Mouse (Mus musculus): ENCODE data around the gene Insig2. TPM values are rescaled to one million over a fixed set of nuclear protein-coding genes. Genes with fewer than 3 reads are reported as not detected.

Gene Insig2
- total and polyA plus RNA-seq, 3 experiments = 42.5 to 69.5 (median 55.0) TPM

GRCm38 (mm10) chr1:121326591-121327343 is 5.6 kb downstream of the Insig2 start:
- H3K9ac ChIP-seq (ENCODE audit: low read depth, low read length) = peak overlapping the region; percentile 65
- peak overlapping the region; percentile 76 for H3K4me3 ChIP-seq
- DNase-seq = no peak
- TF ChIP-seq CTCF (IDR thresholded peaks at IDR 0.05) (no peak), EP300 (IDR thresholded peaks at IDR 0.05; ENCODE audit: insufficient read depth, low read depth, low read length) (no peak), POLR2A (IDR thresholded peaks at IDR 0.05; ENCODE audit: insufficient read depth, low read depth, low read length) (no peak)
- H3K36me3 ChIP-seq (ENCODE audit: control insufficient read depth, insufficient read depth, low read length) = no peaks in the 10 kb centered on the region; the same call in 1 of the 2 replicates
- peaks cover 3% of the 10 kb centered on the region for H3K4me1 ChIP-seq (ENCODE audit: control insufficient read depth, insufficient read depth, low read length)
- no peaks in the 10 kb centered on the region for H3K27me3 ChIP-seq (ENCODE audit: control insufficient read depth, insufficient read depth, low read length)
- 7% methylated on average over 18 of the region's 18 CpGs for WGBS
- peak overlapping the region; percentile 96 for H3K27ac ChIP-seq
- no peaks in the 10 kb centered on the region for H3K79me2 ChIP-seq (replicated peaks; ENCODE audit: control insufficient read depth, insufficient read depth, low read length)
- intact Hi-C loops (cut with DNase I) = loop anchor here (2.0 to 5.0 kb wide), 3 partner anchors 104 to 241 kb away; partner anchors contain the start of genes Ccdc93 and Ddx18

- WGBS = 57% methylated on average over 4 of the region's 4 CpGs
- intact Hi-C loops (cut with DNase I) = no loop called here
- TF ChIP-seq CTCF (IDR thresholded peaks at IDR 0.05) (no peak), EP300 (IDR thresholded peaks at IDR 0.05; ENCODE audit: insufficient read depth, low read depth, low read length) (no peak), POLR2A (IDR thresholded peaks at IDR 0.05; ENCODE audit: insufficient read depth, low read depth, low read length) (no peak)
- Histone ChIP-seq H3K27ac (no peak overlapping the region), H3K79me2 (replicated peaks; ENCODE audit: control insufficient read depth, insufficient read depth, low read length) (peaks cover 2% of the 10 kb centered on the region; the same call in 1 of the 2 replicates), H3K4me3 (no peak overlapping the region), H3K9ac (ENCODE audit: low read depth, low read length) (no peak overlapping the region), H3K36me3 (ENCODE audit: control insufficient read depth, insufficient read depth, low read length) (no peaks in the 10 kb centered on the region; the same call in 1 of the 2 replicates), H3K27me3 (ENCODE audit: control insufficient read depth, insufficient read depth, low read length) (no peaks in the 10 kb centered on the region), H3K4me1 (ENCODE audit: control insufficient read depth, insufficient read depth, low read length) (peaks cover 4% of the 10 kb centered on the region)
- no peak for DNase-seq
Measured at GRCm38 (mm10) chr1:121323501-121323900, 8.9 kb downstream of the Insig2 start.

- H3K4me1 ChIP-seq (ENCODE audit: control insufficient read depth, insufficient read depth, low read length) = 0 out of 2 replicates have a peak, but pooled peaks cover 1% of the 10 kb centered on the region
- H3K27me3 ChIP-seq (ENCODE audit: control insufficient read depth, insufficient read depth, low read length) = no peaks in the 10 kb centered on the region
- intact Hi-C loops (cut with DNase I) = no loop called here
- no peak overlapping the region for H3K27ac ChIP-seq
- peaks cover 4% of the 10 kb centered on the region for H3K36me3 ChIP-seq (ENCODE audit: control insufficient read depth, insufficient read depth, low read length)
- 71% methylated on average over 3 of the region's 3 CpGs for WGBS
- no peaks in the 10 kb centered on the region; the same call in 1 of the 2 replicates for H3K79me2 ChIP-seq (replicated peaks; ENCODE audit: control insufficient read depth, insufficient read depth, low read length)
- no peak overlapping the region for H3K4me3 ChIP-seq
- no peak overlapping the region for H3K9ac ChIP-seq (ENCODE audit: low read depth, low read length)
- TF ChIP-seq EP300 (IDR thresholded peaks at IDR 0.05; ENCODE audit: insufficient read depth, low read depth, low read length) (no peak), POLR2A (IDR thresholded peaks at IDR 0.05; ENCODE audit: insufficient read depth, low read depth, low read length) (no peak), CTCF (IDR thresholded peaks at IDR 0.05) (no peak)
- no peak for DNase-seq
Measured at GRCm38 (mm10) chr1:121314766-121315428, 17.5 kb downstream of the Insig2 start.

DNA sequence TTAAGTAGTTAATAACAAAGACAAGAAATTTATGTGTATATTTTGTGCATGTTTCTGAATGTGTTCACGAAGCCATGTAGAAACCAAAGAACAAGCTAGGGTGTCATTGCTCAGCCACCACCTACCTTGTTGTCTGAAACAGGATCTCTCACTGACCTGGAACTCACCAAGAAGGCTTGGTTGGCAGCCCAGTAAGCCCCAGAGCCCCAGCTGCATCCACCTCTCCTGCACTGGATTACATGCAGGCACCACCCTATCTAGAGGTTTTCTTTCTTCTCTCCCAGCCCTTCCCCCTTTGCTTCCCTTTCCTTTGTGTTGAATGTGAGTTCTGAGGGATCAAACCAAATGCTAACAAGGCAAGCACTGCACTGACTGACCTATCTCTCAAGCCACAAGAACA is 19.2 kb downstream of the Insig2 start:
- intact Hi-C loops (cut with DNase I) = no loop called here
- no peak overlapping the region for H3K4me3 ChIP-seq
- H3K4me1 ChIP-seq (ENCODE audit: control insufficient read depth, insufficient read depth, low read length) = no peaks in the 10 kb centered on the region
- TF ChIP-seq POLR2A (IDR thresholded peaks at IDR 0.05; ENCODE audit: insufficient read depth, low read depth, low read length) (no peak), EP300 (IDR thresholded peaks at IDR 0.05; ENCODE audit: insufficient read depth, low read depth, low read length) (no peak), CTCF (IDR thresholded peaks at IDR 0.05) (no peak)
- no peaks in the 10 kb centered on the region for H3K27me3 ChIP-seq (ENCODE audit: control insufficient read depth, insufficient read depth, low read length)
- H3K79me2 ChIP-seq (replicated peaks; ENCODE audit: control insufficient read depth, insufficient read depth, low read length) = no peaks in the 10 kb centered on the region; the same call in 1 of the 2 replicates
- H3K9ac ChIP-seq (ENCODE audit: low read depth, low read length) = no peak overlapping the region
- H3K36me3 ChIP-seq (ENCODE audit: control insufficient read depth, insufficient read depth, low read length) = peaks cover 1% of the 10 kb centered on the region
- 92% methylated on average over 1 of the region's 1 CpGs for WGBS
- no peak for DNase-seq
- H3K27ac ChIP-seq = no peak overlapping the region

DNA sequence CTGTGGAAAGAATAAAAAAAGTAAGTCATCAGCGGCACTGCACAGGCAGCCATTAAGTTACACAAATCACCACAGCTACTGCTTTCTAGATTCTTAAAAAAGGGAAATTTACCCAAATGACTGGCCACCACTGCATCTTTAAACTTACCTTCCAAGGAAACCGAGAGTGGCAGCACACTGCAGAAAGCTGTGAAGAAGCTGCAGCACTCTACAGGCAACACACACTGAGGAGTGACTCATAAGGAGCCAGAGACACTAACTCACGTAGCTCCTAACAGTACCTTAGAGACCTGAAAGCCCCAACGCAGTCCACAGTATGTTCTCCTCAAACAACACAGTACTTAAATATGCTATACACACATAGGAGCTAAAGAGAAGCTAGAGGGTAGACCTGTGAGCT is 20.1 kb downstream of the Insig2 start:
- H3K36me3 ChIP-seq (ENCODE audit: control insufficient read depth, insufficient read depth, low read length) = no peaks in the 10 kb centered on the region; the same call in none of the 2 replicates
- no peak overlapping the region for H3K27ac ChIP-seq
- no peak overlapping the region for H3K9ac ChIP-seq (ENCODE audit: low read depth, low read length)
- no peak for DNase-seq
- intact Hi-C loops (cut with DNase I) = no loop called here
- no peaks in the 10 kb centered on the region for H3K4me1 ChIP-seq (ENCODE audit: control insufficient read depth, insufficient read depth, low read length)
- 93% methylated on average over 4 of the region's 4 CpGs for WGBS
- H3K27me3 ChIP-seq (ENCODE audit: control insufficient read depth, insufficient read depth, low read length) = no peaks in the 10 kb centered on the region
- no peak overlapping the region for H3K4me3 ChIP-seq
- TF ChIP-seq EP300 (IDR thresholded peaks at IDR 0.05; ENCODE audit: insufficient read depth, low read depth, low read length) = no peak
- no peak for TF ChIP-seq CTCF (IDR thresholded peaks at IDR 0.05)
- no peak for TF ChIP-seq POLR2A (IDR thresholded peaks at IDR 0.05; ENCODE audit: insufficient read depth, low read depth, low read length)
- no peaks in the 10 kb centered on the region; the same call in 1 of the 2 replicates for H3K79me2 ChIP-seq (replicated peaks; ENCODE audit: control insufficient read depth, insufficient read depth, low read length)
